Mouse (Mus musculus) stomach, postnatal 0 days (tissue): Measurements from ENCODE around the gene Msi2.

Experiments used
- CTCF ChIP-seq: IDR thresholded peaks from 2 replicates; pipeline ENCODE4 v1.5.1; 2016; ENCODE audit warnings: antibody characterized with exemption, low read depth, mild to moderate bottlenecking, moderate library complexity
- EP300 ChIP-seq: optimal IDR thresholded peaks from 2 replicates; pipeline ENCODE3; 2016; ENCODE audit warnings: antibody characterized with exemption

- TF ChIP-seq CTCF (no peak), EP300 (no peak)
These were observed 243.3 kb downstream of the Msi2 start for GRCm38 (mm10) chr11:88474889-88475440.
